25 mouse cellular contexts compared by ENCODE assay signal in genomic region chr3:51649426-51649825, GRCm38 (mm10). TPM values are rescaled to one million over a fixed set of nuclear protein-coding genes. Genes with fewer than 3 reads are reported as not detected.
DNase-seq lines count a peak whose midpoint lies in the region; ATAC-seq lines count a peak whose summit lies in the region.
"Had no signal": no experiment of that assay in that cellular context is flagged by ENCODE, and none has a peak within 500 bp of the region (broad histone marks: within the 10 kb centered on the region; RNA-seq: fewer than 3 reads in every experiment).

No protein-coding gene starts in this region.

- H3K27me3 ChIP-seq in embryonic facial prominence, embryonic 13.5 days: no peaks in the 10 kb centered on the region
- H3K27me3 ChIP-seq in embryonic facial prominence, embryonic 10.5 days (replicated peaks; ENCODE audit: low read depth, poor library complexity, severe bottlenecking): no peaks in the 10 kb centered on the region
- no peaks in the 10 kb centered on the region for H3K27me3 ChIP-seq in kidney, embryonic 16.5 days (ENCODE audit: insufficient read depth, low read length)
- H3K27me3 ChIP-seq: embryonic facial prominence, embryonic 12.5 days; forebrain, embryonic 12.5 days; lung, embryonic 15.5 days had no signal

- no peak overlapping the region for H3K4me3 ChIP-seq in embryonic facial prominence, embryonic 13.5 days
- no peak overlapping the region for H3K4me3 ChIP-seq in embryonic facial prominence, embryonic 10.5 days
- H3K4me3 ChIP-seq in kidney, embryonic 16.5 days (ENCODE audit: low read length): no peak overlapping the region
- H3K4me3 ChIP-seq: embryonic facial prominence, embryonic 12.5 days; erythroblast, embryonic 14.5 days; forebrain, embryonic 12.5 days; heart, embryonic 10.5 days; limb, embryonic 10.5 days; liver, embryonic 15.5 days; lung, embryonic 15.5 days had no signal

- WGBS in embryonic facial prominence, embryonic 13.5 days: 61% methylated on average over 8 of the region's 8 CpGs
- 70% methylated on average over 8 of the region's 8 CpGs for WGBS in embryonic facial prominence, embryonic 10.5 days
- WGBS in kidney, embryonic 16.5 days: 42% methylated on average over 8 of the region's 8 CpGs

- H3K9ac ChIP-seq in embryonic facial prominence, embryonic 13.5 days: 0 out of 2 replicates have a peak overlapping the region, but pooled peaks have one; percentile 1
- no peak overlapping the region for H3K9ac ChIP-seq in kidney, embryonic 16.5 days (replicated peaks; ENCODE audit: low read length)
- H3K9ac ChIP-seq: embryonic facial prominence, embryonic 12.5 days; forebrain, embryonic 12.5 days; liver, embryonic 15.5 days; lung, embryonic 15.5 days had no signal

- no peak for ATAC-seq in embryonic facial prominence, embryonic 13.5 days (ENCODE audit: insufficient number of reproducible peaks, insufficient read depth, low FRiP score, low TSS enrichment, low read depth)
- ATAC-seq in kidney, embryonic 16.5 days (ENCODE audit: low FRiP score, low TSS enrichment): no peak
- ATAC-seq in monocyte, adult 5-6 weeks (replicated peaks; ENCODE audit: insufficient number of reproducible peaks, low FRiP score, low TSS enrichment, poor library complexity, severe bottlenecking): no peak
- ATAC-seq: hindbrain, postnatal 0 days had no signal

- H3K27ac ChIP-seq in embryonic facial prominence, embryonic 13.5 days: no peak overlapping the region
- H3K27ac ChIP-seq in embryonic facial prominence, embryonic 10.5 days (replicated peaks): no peak overlapping the region; the same call in 1 of the 2 replicates
- H3K27ac ChIP-seq in kidney, embryonic 16.5 days (ENCODE audit: low read length): no peak overlapping the region
- H3K27ac ChIP-seq: embryonic facial prominence, embryonic 12.5 days; forebrain, embryonic 12.5 days; hindbrain, postnatal 0 days; limb, embryonic 10.5 days; liver, embryonic 15.5 days; lung, embryonic 15.5 days had no signal

- H3K36me3 ChIP-seq in embryonic facial prominence, embryonic 13.5 days: no peaks in the 10 kb centered on the region
- no peaks in the 10 kb centered on the region for H3K36me3 ChIP-seq in embryonic facial prominence, embryonic 10.5 days (replicated peaks)
- H3K36me3 ChIP-seq in kidney, embryonic 16.5 days (ENCODE audit: insufficient read depth, low read length): no peaks in the 10 kb centered on the region
- H3K36me3 ChIP-seq: embryonic facial prominence, embryonic 12.5 days; forebrain, embryonic 12.5 days; heart, embryonic 10.5 days; limb, embryonic 10.5 days; liver, embryonic 15.5 days; lung, embryonic 15.5 days had no signal

- no peak overlapping the region for H3K4me2 ChIP-seq in embryonic facial prominence, embryonic 13.5 days
- H3K4me2 ChIP-seq in kidney, embryonic 16.5 days (replicated peaks; ENCODE audit: low read depth, low read length): no peak overlapping the region
- H3K4me2 ChIP-seq: embryonic facial prominence, embryonic 12.5 days; forebrain, embryonic 12.5 days; liver, embryonic 15.5 days; lung, embryonic 15.5 days; midbrain, embryonic 11.5 days had no signal

- DNase-seq in embryonic facial prominence, embryonic 10.5 days (ENCODE audit: low spot score): no peak
- DNase-seq in kidney, adult 18-20 months: peak; percentile 35
- peak; percentile 61 for DNase-seq in kidney, adult 9 months
- peak; percentile 17 to 39 for DNase-seq in kidney, postnatal 4 days
- DNase-seq in frontal cortex, postnatal 10 days (ENCODE audit: low spot score in 2 of 2): no peak
- DNase-seq: adrenal gland, postnatal 36 days; cerebellum, adult 11-12 months; cerebellum, postnatal 10 days; gastrocnemius, postnatal 36 days; heart, postnatal 10 days; liver; spleen, adult 18-20 months; thymus, postnatal 25 days had no signal

- peaks cover 21% of the 10 kb centered on the region for H3K4me1 ChIP-seq in embryonic facial prominence, embryonic 13.5 days
- H3K4me1 ChIP-seq in embryonic facial prominence, embryonic 10.5 days: peaks cover 50% of the 10 kb centered on the region
- H3K4me1 ChIP-seq in kidney, embryonic 16.5 days (ENCODE audit: insufficient read depth, low read length): peaks cover 31% of the 10 kb centered on the region

- peaks cover 5% of the 10 kb centered on the region; the same call in 1 of the 2 replicates for H3K9me3 ChIP-seq in embryonic facial prominence, embryonic 13.5 days
- no peaks in the 10 kb centered on the region for H3K9me3 ChIP-seq in embryonic facial prominence, embryonic 10.5 days
- 0 out of 2 replicates have a peak, but pooled peaks cover 3% of the 10 kb centered on the region for H3K9me3 ChIP-seq in kidney, embryonic 16.5 days (ENCODE audit: low read length)
- H3K9me3 ChIP-seq: embryonic facial prominence, embryonic 12.5 days; forebrain, embryonic 12.5 days; heart, embryonic 10.5 days; limb, embryonic 10.5 days; liver, embryonic 15.5 days; lung, embryonic 15.5 days had no signal

RNA-seq across cellular contexts. Expression of gene Mgst2, which starts 10.7 kb away (rescaled TPM):
- polyA plus RNA-seq in embryonic facial prominence, embryonic 13.5 days (2015; fragmentation: Nextera tagmentation; extraction: Ambion mirVana): 1.3 and 2.1 TPM in 2 replicates
- 0.61 and 0.74 TPM in 2 replicates for polyA plus RNA-seq in embryonic facial prominence, embryonic 10.5 days (2016; fragmentation: Nextera tagmentation; extraction: Ambion mirVana)
- 1.1 and 1.6 TPM in 2 replicates for polyA plus RNA-seq in kidney, embryonic 16.5 days (2015; fragmentation: Nextera tagmentation; extraction: Ambion mirVana)
- total RNA-seq in monocyte, adult 5-6 weeks (2017): 6.7 to 12.9 TPM (median 12.1 TPM) in 3 replicates
- total RNA-seq: hindbrain, postnatal 0 days had no signal
- polyA plus RNA-seq: erythroblast, embryonic 14.5 days; forebrain, embryonic 12.5 days; midbrain, embryonic 11.5 days had no signal

Comparison
In these comparisons a context has a peak if more than half of its experiments do, and no peak if none do; other contexts are left out.
1. DNase-seq: peak in kidney, adult 18-20 months (single experiment), kidney, adult 9 months (single experiment) and kidney, postnatal 4 days (2 of 2); none in embryonic facial prominence, embryonic 10.5 days (single experiment) and frontal cortex, postnatal 10 days (0 of 2).